Mouse (Mus musculus) embryonic facial prominence, embryonic 12.5 days (tissue): ENCODE measurements at regions not wholly inside any gene's neighbourhood (a gene's known extent, or its start where the extent isn't known, plus 50 kb on each side); places are given as distances from the start of the nearest gene placed in this dataset.

ENCODE experiments used
- ATAC-seq: fragments of 200-750 bp; cut with Nextera tagmentation; 2 replicates; pipeline ENCODE4 v1.8.0; 2017; ENCODE audit not compliant: insufficient number of reproducible peaks, insufficient read depth, low FRiP score, low TSS enrichment
- H3K27ac ChIP-seq: fragments of 300-500 bp; sonication (generic); 2 replicates; pipeline ENCODE4 v1.5.1; 2016; ENCODE audit warnings: mild to moderate bottlenecking
- H3K27me3 ChIP-seq: fragments of 300-500 bp; sonication (generic); 2 replicates; pipeline ENCODE4 v1.6.1; 2016; ENCODE audit warnings: mild to moderate bottlenecking, moderate library complexity
- H3K36me3 ChIP-seq: fragments of 300-500 bp; sonication (generic); 2 replicates; pipeline ENCODE4 v1.6.1; 2016; ENCODE audit warnings: mild to moderate bottlenecking
- H3K4me1 ChIP-seq: fragments of 300-500 bp; sonication (generic); 2 replicates; pipeline ENCODE4 v1.6.1; 2016
- H3K4me2 ChIP-seq: fragments of 300-500 bp; sonication (generic); replicated peaks from 2 replicates; pipeline ENCODE4 v1.6.1; 2016; ENCODE audit warnings: mild to moderate bottlenecking, moderate library complexity
- H3K4me3 ChIP-seq: fragments of 300-500 bp; sonication (generic); 2 replicates; pipeline ENCODE4 v1.5.1; 2016; ENCODE audit warnings: mild to moderate bottlenecking
- H3K9ac ChIP-seq: fragments of 300-500 bp; sonication (generic); 2 replicates; pipeline ENCODE4 v1.6.1; 2016; ENCODE audit warnings: mild to moderate bottlenecking, moderate library complexity
- H3K9me3 ChIP-seq: fragments of 300-500 bp; sonication (generic); 2 replicates; pipeline ENCODE4 v1.6.1; 2016; ENCODE audit warnings: mild to moderate bottlenecking, moderate library complexity
- WGBS: fragments of 180-500 bp; shearing (Covaris S2); methylation state at CpG from one replicate; pipeline ENCODE4 v1.1.7; 2016; 5-methylcytosine and 5-hydroxymethylcytosine counted together

DNA sequence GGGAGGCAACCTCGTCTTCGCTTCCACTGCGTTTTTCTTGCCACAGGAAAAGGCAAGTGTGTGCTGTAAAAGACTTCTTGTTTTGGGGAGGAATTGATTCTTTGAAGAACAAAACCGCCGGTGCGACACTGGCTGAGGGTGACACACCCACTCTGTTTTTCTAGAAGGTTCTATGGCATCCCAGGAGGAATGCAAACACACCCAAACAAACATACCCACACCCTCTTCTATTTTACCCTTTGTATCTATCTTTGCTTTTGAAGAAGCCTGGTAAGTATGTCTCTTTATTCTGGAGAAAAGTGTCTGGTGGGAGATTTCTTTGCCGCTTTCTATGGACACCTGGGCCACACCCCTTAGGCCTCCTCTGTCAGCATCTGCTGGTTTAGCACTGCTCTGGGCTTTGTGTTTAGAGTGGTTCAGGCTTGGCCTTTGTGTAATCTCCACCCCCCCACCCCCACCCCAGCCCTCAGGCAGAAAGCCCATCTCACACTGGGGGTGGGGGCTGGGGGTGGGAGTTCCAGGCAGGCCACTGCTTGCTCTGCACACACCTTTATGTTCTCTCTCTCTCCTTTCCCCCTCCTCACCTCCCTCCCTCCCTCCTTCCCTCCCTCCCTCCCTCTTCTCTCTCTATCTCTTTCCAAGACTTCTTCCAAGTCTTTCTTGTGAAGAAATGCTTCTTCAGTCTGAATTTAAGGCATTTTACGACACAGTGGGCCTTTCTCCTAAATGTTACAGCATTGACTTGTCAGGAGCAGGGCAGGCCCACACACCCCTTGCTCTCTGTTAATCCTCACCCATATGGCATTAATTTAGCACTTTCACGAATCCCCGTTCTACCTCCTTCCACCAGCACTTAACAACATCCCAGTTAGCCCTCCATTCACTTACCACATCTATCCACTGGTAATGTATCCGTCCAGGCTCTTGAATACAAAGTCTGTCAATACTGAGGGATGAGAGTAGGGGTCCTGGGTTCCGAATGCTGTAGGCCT, 83.2 kb upstream of the Cops8 start:
- Histone ChIP-seq H3K4me1 (peaks cover 40% of the 10 kb centered on the region), H3K4me3 (no peak overlapping the region), H3K9me3 (no peaks in the 10 kb centered on the region), H3K9ac (no peak overlapping the region), H3K27me3 (no peaks in the 10 kb centered on the region), H3K27ac (peak overlapping the region; percentile 79), H3K4me2 (no peak overlapping the region), H3K36me3 (no peaks in the 10 kb centered on the region)
- 45% methylated on average over 12 of the region's 12 CpGs for WGBS
- ATAC-seq: peak; percentile 70; the same call in 1 of the 2 replicates

GRCm38 (mm10) chr1:90522294-90522693, 80.5 kb upstream of the Cops8 start:
- no peaks in the 10 kb centered on the region for H3K36me3 ChIP-seq
- no peaks in the 10 kb centered on the region for H3K9me3 ChIP-seq
- peaks cover 30% of the 10 kb centered on the region for H3K4me1 ChIP-seq
- H3K4me3 ChIP-seq: no peak overlapping the region
- no peaks in the 10 kb centered on the region for H3K27me3 ChIP-seq
- no peak overlapping the region for H3K9ac ChIP-seq
- H3K4me2 ChIP-seq: no peak overlapping the region
- no peak overlapping the region for H3K27ac ChIP-seq
- ATAC-seq: no peak
- WGBS: 75% methylated on average over 8 of the region's 8 CpGs

DNA sequence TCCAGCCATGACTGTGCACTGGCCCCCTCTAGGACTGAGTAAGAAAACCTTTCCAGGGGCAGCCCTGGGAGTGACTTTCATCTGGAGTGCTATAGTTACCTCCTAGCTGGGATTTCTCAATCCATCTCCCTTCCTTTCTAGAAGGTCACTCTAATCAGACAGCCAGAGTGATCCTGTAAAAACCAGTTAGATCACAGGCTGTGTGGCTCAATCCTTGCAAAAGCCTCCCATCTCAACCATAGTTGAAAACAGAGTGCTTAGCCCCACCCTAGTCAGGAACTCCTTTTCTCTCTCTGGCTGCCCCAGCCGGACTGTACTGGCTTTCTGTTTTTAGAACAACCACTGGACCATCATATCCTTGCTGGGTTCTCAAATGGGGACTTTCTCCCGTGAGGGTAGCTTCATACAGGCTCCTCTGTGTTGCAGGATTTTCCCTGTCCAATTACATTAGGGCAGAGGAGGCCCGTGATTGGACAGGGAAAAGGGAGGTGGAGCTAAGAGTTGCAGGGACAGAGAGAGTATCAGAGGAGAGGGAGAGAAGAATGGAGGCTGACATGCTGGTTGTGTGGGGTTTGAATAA, 78.0 kb upstream of the Cops8 start:
- ATAC-seq: no peak
- no peaks in the 10 kb centered on the region for H3K9me3 ChIP-seq
- peaks cover 17% of the 10 kb centered on the region for H3K4me1 ChIP-seq
- no peaks in the 10 kb centered on the region for H3K36me3 ChIP-seq
- H3K9ac ChIP-seq: no peak overlapping the region
- WGBS: 20% methylated on average over 3 of the region's 3 CpGs
- no peak overlapping the region for H3K4me2 ChIP-seq
- H3K4me3 ChIP-seq: no peak overlapping the region
- H3K27ac ChIP-seq: no peak overlapping the region
- H3K27me3 ChIP-seq: no peaks in the 10 kb centered on the region

- H3K36me3 ChIP-seq: no peaks in the 10 kb centered on the region
- no peaks in the 10 kb centered on the region for H3K9me3 ChIP-seq
- no peak overlapping the region for H3K4me2 ChIP-seq
- H3K27ac ChIP-seq: no peak overlapping the region
- ATAC-seq: no peak
- H3K9ac ChIP-seq: no peak overlapping the region
- H3K4me1 ChIP-seq: peaks cover 7% of the 10 kb centered on the region; the same call in 1 of the 2 replicates
- H3K27me3 ChIP-seq: no peaks in the 10 kb centered on the region
- 80% methylated on average over 7 of the region's 7 CpGs for WGBS
- H3K4me3 ChIP-seq: no peak overlapping the region
Observed at GRCm38 (mm10) chr1:90526311-90526710, 76.5 kb upstream of the Cops8 start.

DNA sequence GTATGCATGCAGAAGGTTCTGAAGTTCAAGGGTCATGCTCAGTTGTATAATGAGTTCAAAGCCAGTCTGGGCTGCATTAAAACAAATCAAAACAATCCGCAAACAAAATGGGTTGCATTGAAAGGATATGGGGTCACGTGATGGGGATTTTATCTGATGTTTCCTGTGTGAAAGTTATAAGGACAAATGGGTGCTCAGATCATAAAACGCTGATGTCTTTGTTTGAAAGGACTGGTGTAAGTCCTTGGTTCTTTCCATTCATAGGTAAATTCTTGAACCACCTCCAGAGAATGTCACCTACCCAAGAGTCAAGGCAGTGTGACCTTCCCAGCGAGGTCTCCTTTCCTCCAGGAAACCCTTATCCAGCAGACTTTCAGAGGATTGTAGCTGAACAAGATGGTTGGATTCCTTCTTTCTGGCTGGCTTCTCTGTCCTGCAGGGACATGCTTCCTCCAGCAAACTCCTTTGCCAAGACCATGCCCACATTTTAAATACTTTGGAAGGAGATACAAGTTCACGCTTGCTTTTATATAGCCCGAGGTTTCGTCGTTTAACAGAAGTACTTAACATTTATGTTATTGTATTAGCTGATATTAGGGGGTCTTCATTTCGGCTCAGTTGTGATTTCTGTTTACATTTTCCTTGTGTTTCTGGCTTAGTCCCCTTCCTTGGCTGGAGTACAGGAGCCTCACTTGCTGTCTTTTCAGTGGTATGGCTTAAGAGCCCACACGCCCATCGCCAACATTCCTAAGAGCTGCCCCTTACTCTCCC, 74.6 kb upstream of the Cops8 start:
- Histone ChIP-seq H3K9me3 (no peaks in the 10 kb centered on the region), H3K27ac (no peak overlapping the region), H3K9ac (no peak overlapping the region), H3K4me1 (no peaks in the 10 kb centered on the region), H3K27me3 (no peaks in the 10 kb centered on the region), H3K4me3 (no peak overlapping the region), H3K4me2 (no peak overlapping the region), H3K36me3 (no peaks in the 10 kb centered on the region)
- ATAC-seq: no peak
- WGBS: 74% methylated on average over 11 of the region's 11 CpGs

- Histone ChIP-seq H3K9me3 (no peaks in the 10 kb centered on the region), H3K4me1 (peaks cover 6% of the 10 kb centered on the region; the same call in 1 of the 2 replicates), H3K9ac (no peak overlapping the region), H3K4me3 (no peak overlapping the region), H3K4me2 (no peak overlapping the region), H3K36me3 (no peaks in the 10 kb centered on the region), H3K27ac (no peak overlapping the region), H3K27me3 (no peaks in the 10 kb centered on the region)
- 86% methylated on average over 6 of the region's 6 CpGs for WGBS
- ATAC-seq: no peak
Observed at GRCm38 (mm10) chr1:90533481-90533880, 69.3 kb upstream of the Cops8 start.

DNA sequence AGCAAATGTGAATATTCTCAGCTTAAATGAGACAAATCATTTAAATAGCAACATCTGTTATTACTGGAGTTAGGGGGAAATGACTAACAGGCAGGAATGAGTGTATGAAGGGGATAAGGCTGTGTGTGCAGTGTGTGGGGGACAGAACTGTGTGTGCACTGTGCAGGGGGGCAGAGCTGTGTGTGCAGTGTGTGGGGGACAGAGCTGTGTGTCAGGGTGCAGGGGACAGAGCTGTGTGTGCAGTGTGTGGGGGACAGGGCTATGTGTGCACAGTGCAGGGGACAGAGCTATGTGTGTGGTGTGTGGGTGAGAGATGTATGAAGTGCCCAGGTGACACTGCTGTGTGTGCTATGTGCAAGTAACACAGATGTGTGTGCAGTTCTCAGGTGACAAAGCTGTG, 66.7 kb upstream of the Cops8 start:
- no peak overlapping the region for H3K9ac ChIP-seq
- H3K27me3 ChIP-seq: no peaks in the 10 kb centered on the region
- 0 out of 2 replicates have a peak overlapping the region, but pooled peaks have one; percentile 18 for H3K27ac ChIP-seq
- ATAC-seq: no peak
- no peak overlapping the region for H3K4me2 ChIP-seq
- no peak overlapping the region for H3K4me3 ChIP-seq
- peaks cover 6% of the 10 kb centered on the region; the same call in 1 of the 2 replicates for H3K4me1 ChIP-seq
- H3K9me3 ChIP-seq: no peaks in the 10 kb centered on the region
- no peaks in the 10 kb centered on the region for H3K36me3 ChIP-seq

DNA sequence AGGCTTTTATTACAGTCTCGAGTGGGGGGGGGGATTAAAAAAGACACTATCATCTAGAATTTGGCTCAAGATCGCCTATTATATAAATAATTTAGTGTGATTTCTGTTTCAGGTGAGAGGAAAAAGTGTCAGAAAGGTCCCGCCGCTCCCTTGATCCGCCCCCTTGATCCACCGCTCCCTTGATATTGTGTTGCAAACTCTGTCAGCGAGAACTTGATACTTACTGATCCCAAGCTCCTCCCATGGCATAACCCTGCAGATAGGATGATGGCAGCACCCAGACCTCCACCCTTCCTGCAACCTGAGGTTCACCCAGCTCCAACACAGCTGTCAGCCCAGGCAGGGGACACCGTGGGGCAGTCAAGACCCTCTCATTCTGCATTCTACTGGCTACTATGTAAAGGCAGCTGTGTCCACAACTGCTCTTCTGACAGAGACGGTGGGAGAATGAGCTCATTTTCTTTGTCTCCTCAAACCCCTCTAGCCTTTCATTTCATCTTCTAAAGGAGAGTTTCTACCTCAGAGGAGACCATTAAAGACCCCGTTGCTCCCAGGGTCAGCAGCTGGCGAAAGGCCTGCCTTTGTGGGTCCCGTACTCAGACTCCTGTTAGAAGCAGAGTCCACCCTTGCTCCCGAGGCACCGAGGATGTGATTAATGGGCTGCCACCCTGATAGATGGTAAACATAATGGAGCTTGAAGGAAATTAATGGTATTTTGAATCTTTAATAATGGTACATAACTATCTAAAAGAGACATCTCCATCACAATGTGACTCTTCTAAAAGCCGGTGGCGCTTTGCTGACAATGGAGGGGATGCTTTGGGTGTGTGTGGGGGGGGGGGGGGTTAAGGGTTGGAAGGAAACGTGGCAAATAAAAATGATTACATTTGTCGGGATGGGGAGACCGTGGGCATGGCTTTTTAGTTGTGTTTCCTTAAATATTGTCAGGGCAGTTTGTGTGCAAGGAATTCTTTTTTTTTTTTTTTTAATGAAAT, 58.7 kb upstream of the Cops8 start:
- 42% methylated on average over 19 of the region's 19 CpGs for WGBS
- no peaks in the 10 kb centered on the region for H3K27me3 ChIP-seq
- no peak for ATAC-seq
- H3K4me3 ChIP-seq: no peak overlapping the region
- peaks cover 22% of the 10 kb centered on the region; the same call in 1 of the 2 replicates for H3K4me1 ChIP-seq
- no peak overlapping the region for H3K9ac ChIP-seq
- H3K9me3 ChIP-seq: peaks cover 8% of the 10 kb centered on the region
- H3K4me2 ChIP-seq: no peak overlapping the region
- H3K27ac ChIP-seq: no peak overlapping the region
- H3K36me3 ChIP-seq: no peaks in the 10 kb centered on the region

GRCm38 (mm10) chr1:90544821-90545536, 57.8 kb upstream of the Cops8 start:
- H3K4me1 ChIP-seq: peaks cover 28% of the 10 kb centered on the region; the same call in 1 of the 2 replicates
- H3K9me3 ChIP-seq: peaks cover 8% of the 10 kb centered on the region
- no peak overlapping the region for H3K27ac ChIP-seq
- no peak overlapping the region for H3K4me2 ChIP-seq
- H3K36me3 ChIP-seq: no peaks in the 10 kb centered on the region
- WGBS: 23% methylated on average over 9 of the region's 9 CpGs
- no peak overlapping the region; the same call in 1 of the 2 replicates for H3K9ac ChIP-seq
- H3K4me3 ChIP-seq: no peak overlapping the region
- no peaks in the 10 kb centered on the region for H3K27me3 ChIP-seq
- no peak for ATAC-seq

- Histone ChIP-seq H3K4me3 (no peak overlapping the region), H3K9ac (no peak overlapping the region), H3K4me2 (no peak overlapping the region), H3K27ac (peak overlapping the region; percentile 55), H3K36me3 (no peaks in the 10 kb centered on the region), H3K9me3 (no peaks in the 10 kb centered on the region), H3K4me1 (peaks cover 36% of the 10 kb centered on the region), H3K27me3 (no peaks in the 10 kb centered on the region)
- WGBS: 35% methylated on average over 6 of the region's 6 CpGs
- ATAC-seq: peak; percentile 36; the same call in 1 of the 2 replicates
Observed at GRCm38 (mm10) chr1:90552644-90553043, 50.1 kb upstream of the Cops8 start.
